Mouse (Mus musculus) lung, embryonic 14.5 days (tissue): Measurements from ENCODE around the gene Hax1. TPM values are rescaled to one million over a fixed set of nuclear protein-coding genes. Genes with fewer than 3 reads are reported as not detected.

ENCODE experiments used
- ATAC-seq: fragments of 200-750 bp; cut with Nextera tagmentation; 2 replicates; pipeline ENCODE4 v1.8.0; 2017; ENCODE audit warnings: mild to moderate bottlenecking, moderate TSS enrichment, moderate library complexity; ENCODE audit not compliant: insufficient read depth
- DNase-seq: peaks from one replicate; pipeline ENCODE4 v3.0.0-alpha.2; 2015
- H3K27ac ChIP-seq: fragments of 300-500 bp; sonication (generic); 2 replicates; pipeline ENCODE4 v1.5.1; 2014; ENCODE audit warnings: low read depth, mild to moderate bottlenecking, moderate library complexity
- H3K27me3 ChIP-seq: fragments of 300-500 bp; sonication (generic); 2 replicates; pipeline ENCODE4 v1.6.1; 2014; ENCODE audit warnings: low read length, control low read depth; ENCODE audit not compliant: insufficient read depth
- H3K36me3 ChIP-seq: fragments of 300-500 bp; sonication (generic); 2 replicates; pipeline ENCODE4 v1.6.1; 2014; ENCODE audit warnings: control low read depth; ENCODE audit not compliant: insufficient read depth
- H3K4me1 ChIP-seq: fragments of 300-500 bp; sonication (generic); 2 replicates; pipeline ENCODE4 v1.6.1; 2014; ENCODE audit warnings: antibody characterized with exemption, control low read depth; ENCODE audit not compliant: insufficient read depth
- H3K4me2 ChIP-seq: fragments of 300-500 bp; sonication (generic); 2 replicates; pipeline ENCODE4 v1.6.1; 2014; ENCODE audit warnings: mild to moderate bottlenecking
- H3K4me3 ChIP-seq: fragments of 300-500 bp; sonication (generic); 2 replicates; pipeline ENCODE4 v1.5.1; 2014; ENCODE audit warnings: low read depth, low read length
- H3K9ac ChIP-seq: fragments of 300-500 bp; sonication (generic); 2 replicates; pipeline ENCODE4 v1.6.1; 2014
- H3K9me3 ChIP-seq: fragments of 300-500 bp; sonication (generic); 2 replicates; pipeline ENCODE4 v1.6.1; 2016; ENCODE audit warnings: low read depth, low read length, control low read depth
- CTCF ChIP-seq: IDR thresholded peaks from 2 replicates; pipeline ENCODE4 v1.5.1; 2016; ENCODE audit warnings: antibody characterized with exemption, low read depth
- WGBS: fragments of 180-500 bp; shearing (Covaris S2); extraction: QIAGEN DNeasy Blood & Tissue Kit; methylation state at CpG from one replicate; pipeline ENCODE4 v1.1.7; 2014; 5-methylcytosine and 5-hydroxymethylcytosine counted together
- polyA plus RNA-seq: library from polyadenylated mRNA; unstranded; fragments of >200 nt; fragmentation: Nextera tagmentation; extraction: Ambion mirVana; gene quantifications from 2 replicates; pipeline ENCODE4 v1.2.1, GENCODE M21; 2014

Gene Hax1
- polyA plus RNA-seq = 150 and 157 TPM in 2 replicates

DNA sequence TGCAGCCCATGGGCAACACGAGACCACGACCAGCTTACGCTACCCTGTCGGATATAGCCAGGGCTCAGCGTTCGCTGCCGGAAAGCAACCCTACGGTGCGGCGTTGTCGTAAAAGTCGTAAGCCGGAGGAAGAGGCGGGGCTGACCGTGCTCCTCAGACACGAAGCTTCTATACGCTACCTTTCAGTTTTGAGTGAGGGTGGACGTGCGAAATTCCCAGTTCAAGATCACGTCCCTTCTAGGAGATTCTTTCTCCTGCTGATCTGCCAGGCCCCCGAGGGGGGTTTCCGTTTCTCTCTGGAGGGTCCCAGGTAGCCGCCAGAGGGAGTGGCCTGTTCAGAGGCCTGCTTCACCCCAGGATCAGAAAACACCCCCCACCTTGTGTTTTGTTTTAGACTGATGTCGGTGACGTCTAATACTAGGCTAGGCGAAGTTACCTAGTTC, at the start of gene Hax1:
Gene Hax1, minus strand, starts transcription at position 169 of the 443 bp plus-strand sequence.
- ATAC-seq (peak; percentile 94), DNase-seq (peak; percentile 99)
- peak within 1 kb of the TSS; percentile 67 for H3K4me3 ChIP-seq
- H3K27me3 ChIP-seq = no peaks in the 10 kb centered on the region
- under 1% methylated on average over 26 of the region's 26 CpGs for whole genome bisulfite sequencing
- H3K9ac ChIP-seq = peak within 1 kb of the TSS; percentile 77
- peak within 1 kb of the TSS; percentile 89 for H3K4me2 ChIP-seq
- H3K27ac ChIP-seq = peak within 1 kb of the TSS; percentile 93
- no peaks in the 10 kb centered on the region; the same call in 1 of the 2 replicates for H3K4me1 ChIP-seq
- peaks cover 62% of the 10 kb centered on the region for H3K36me3 ChIP-seq
- no peak for TF ChIP-seq CTCF
- no peaks in the 10 kb centered on the region for H3K9me3 ChIP-seq

- no peak for ATAC-seq
- H3K27me3 ChIP-seq = no peaks in the 10 kb centered on the region
- no peak overlapping the region for H3K9ac ChIP-seq
- no peak overlapping the region for H3K27ac ChIP-seq
- no peaks in the 10 kb centered on the region for H3K4me1 ChIP-seq
- no peak for TF ChIP-seq CTCF
- H3K4me2 ChIP-seq = no peak overlapping the region
- WGBS = 96% methylated on average over 1 of the region's 1 CpGs
- no peak overlapping the region for H3K4me3 ChIP-seq
- no peak for DNase-seq
- H3K9me3 ChIP-seq = no peaks in the 10 kb centered on the region
- H3K36me3 ChIP-seq = peaks cover 91% of the 10 kb centered on the region
These were observed 37.7 kb upstream of the Hax1 start for GRCm38 (mm10) chr3:90036263-90036662.

DNA sequence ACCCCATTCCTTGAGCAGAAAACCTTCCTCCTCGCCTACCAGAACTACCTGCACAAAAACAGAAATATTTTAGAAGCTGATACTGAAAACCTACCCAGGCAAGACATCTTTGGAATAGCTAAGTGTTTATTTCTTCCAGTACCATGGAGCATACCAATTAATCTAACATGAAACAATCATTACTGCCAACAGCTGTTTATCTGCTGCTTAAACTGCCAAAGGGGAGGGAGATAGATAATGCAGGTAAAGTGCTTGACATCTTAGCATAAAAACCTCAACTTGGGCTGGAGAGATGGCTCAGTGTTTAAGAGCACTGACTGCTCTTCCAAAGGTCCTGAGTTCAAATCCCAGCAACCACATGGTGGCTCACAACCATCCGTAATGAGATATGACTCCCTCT, 36.1 kb upstream of the Hax1 start:
- no peak overlapping the region for H3K4me2 ChIP-seq
- DNase-seq (no peak), ATAC-seq (no peak)
- no peak overlapping the region for H3K9ac ChIP-seq
- no peak overlapping the region for H3K4me3 ChIP-seq
- no peaks in the 10 kb centered on the region for H3K4me1 ChIP-seq
- WGBS = 89% methylated on average over 2 of the region's 2 CpGs
- no peaks in the 10 kb centered on the region for H3K27me3 ChIP-seq
- no peaks in the 10 kb centered on the region for H3K9me3 ChIP-seq
- H3K36me3 ChIP-seq = peaks cover 93% of the 10 kb centered on the region
- H3K27ac ChIP-seq = no peak overlapping the region
- no peak for TF ChIP-seq CTCF

DNA sequence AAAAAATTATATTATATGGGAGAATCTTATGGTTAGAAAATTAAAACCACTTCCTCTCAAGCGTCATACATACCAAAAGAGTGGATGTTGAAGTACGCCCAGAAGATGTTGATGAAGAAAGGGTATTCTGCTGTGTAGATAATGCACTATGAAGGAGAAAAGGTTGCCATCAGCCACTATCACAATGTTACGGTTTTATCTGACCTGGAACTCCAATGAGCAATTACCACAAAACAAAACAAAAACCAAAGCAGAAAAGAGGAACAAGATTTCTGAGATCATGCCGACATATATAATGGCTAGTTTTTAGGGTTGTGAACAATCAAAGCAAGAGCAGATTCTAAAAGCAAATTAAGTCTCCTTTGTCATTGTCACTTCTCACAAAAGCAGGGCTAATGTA, 18.0 kb upstream of the Hax1 start:
- Histone ChIP-seq H3K4me3 (no peak overlapping the region), H3K4me2 (no peak overlapping the region), H3K9me3 (no peaks in the 10 kb centered on the region), H3K9ac (no peak overlapping the region), H3K27me3 (no peaks in the 10 kb centered on the region), H3K27ac (no peak overlapping the region), H3K36me3 (peaks cover 100% of the 10 kb centered on the region), H3K4me1 (no peaks in the 10 kb centered on the region)
- DNase-seq (no peak), ATAC-seq (no peak)
- no peak for TF ChIP-seq CTCF
- WGBS = 92% methylated on average over 4 of the region's 4 CpGs

DNA sequence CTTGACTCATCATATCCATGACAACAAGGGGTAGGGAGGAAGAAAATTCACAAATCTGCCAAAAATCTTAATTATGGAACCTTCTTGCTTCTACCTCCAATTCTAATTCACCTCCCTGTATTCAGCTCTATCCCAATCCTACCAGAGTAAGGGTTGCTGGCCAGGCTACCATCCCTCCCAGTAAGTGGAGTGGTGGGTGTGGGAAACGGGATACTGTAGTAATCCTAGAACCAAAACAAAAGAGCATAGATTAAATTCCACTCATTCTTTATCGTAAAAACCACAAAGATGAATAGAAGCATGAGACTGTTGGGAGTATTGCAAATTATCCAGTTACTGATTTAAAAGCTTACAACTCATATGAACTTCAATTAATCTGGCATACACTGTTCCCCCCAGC, 11.7 kb upstream of the Hax1 start:
- peaks cover 98% of the 10 kb centered on the region for H3K36me3 ChIP-seq
- no peaks in the 10 kb centered on the region for H3K27me3 ChIP-seq
- H3K4me1 ChIP-seq = no peaks in the 10 kb centered on the region
- DNase-seq = no peak
- no peak overlapping the region for H3K27ac ChIP-seq
- H3K9ac ChIP-seq = no peak overlapping the region
- no peak for TF ChIP-seq CTCF
- H3K9me3 ChIP-seq = no peaks in the 10 kb centered on the region
- ATAC-seq = no peak
- H3K4me2 ChIP-seq = no peak overlapping the region
- WGBS = 65% methylated on average over 2 of the region's 2 CpGs
- H3K4me3 ChIP-seq = no peak overlapping the region

GRCm38 (mm10) chr3:90004091-90004796, 5.7 kb upstream of the Hax1 start:
- H3K9ac ChIP-seq = no peak overlapping the region
- 39% methylated on average over 3 of the region's 3 CpGs for WGBS
- no peak overlapping the region for H3K4me3 ChIP-seq
- DNase-seq = peak; percentile 73
- ATAC-seq = peak; percentile 32; the same call in 1 of the 2 replicates
- peak overlapping the region; percentile 25 for H3K4me2 ChIP-seq
- H3K27me3 ChIP-seq = no peaks in the 10 kb centered on the region
- H3K36me3 ChIP-seq = peaks cover 80% of the 10 kb centered on the region
- no peaks in the 10 kb centered on the region for H3K4me1 ChIP-seq
- no peaks in the 10 kb centered on the region for H3K9me3 ChIP-seq
- no peak for TF ChIP-seq CTCF
- H3K27ac ChIP-seq = peak overlapping the region; percentile 61

DNA sequence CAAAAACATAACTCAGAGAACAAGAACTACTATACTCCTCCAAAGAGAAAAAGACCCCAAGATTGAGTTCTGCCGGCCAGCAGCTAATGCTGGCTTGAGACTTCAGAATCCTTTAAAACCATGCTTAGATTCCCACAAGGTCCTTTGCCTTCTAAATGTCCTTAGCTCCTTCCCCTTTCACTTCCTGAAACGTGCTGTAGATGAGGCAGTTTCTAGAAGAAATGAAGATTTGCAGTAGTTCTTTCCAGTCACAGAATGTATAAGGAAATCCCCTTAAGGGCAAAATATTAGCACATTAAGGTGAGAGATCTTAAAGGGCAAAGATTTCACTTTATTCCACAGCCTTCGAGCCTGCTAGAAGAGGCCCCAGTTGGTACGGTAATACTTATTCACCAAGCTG, 1.2 kb upstream of the Hax1 start:
- no peaks in the 10 kb centered on the region for H3K27me3 ChIP-seq
- peak overlapping the region; percentile 93; the same call in 1 of the 2 replicates for H3K27ac ChIP-seq
- no peaks in the 10 kb centered on the region; the same call in 1 of the 2 replicates for H3K4me1 ChIP-seq
- no peak overlapping the region for H3K4me3 ChIP-seq
- WGBS = 84% methylated on average over 4 of the region's 4 CpGs
- peak overlapping the region; percentile 89 for H3K4me2 ChIP-seq
- H3K9ac ChIP-seq = no peak overlapping the region
- ATAC-seq (no peak), DNase-seq (no peak)
- H3K36me3 ChIP-seq = peaks cover 51% of the 10 kb centered on the region
- H3K9me3 ChIP-seq = no peaks in the 10 kb centered on the region
- TF ChIP-seq CTCF = no peak
